Mouse (Mus musculus): ENCODE results near the gene Prpsap2.

GRCm38 (mm10) chr11:61698852-61699251, 63.0 kb downstream of the Prpsap2 start:
- TF ChIP-seq POLR2A (IDR thresholded peaks at IDR 0.05; ENCODE audit: control insufficient read depth in 1 of 2, insufficient read depth in 1 of 2, low read depth in 1 of 2, low read length in 2 of 2, poor library complexity in 1 of 2) (no peak), CTCF (IDR thresholded peaks at IDR 0.05 in 2 of 3, conservative IDR thresholded peaks at IDR 0.05 in 1 of 3; ENCODE audit: control insufficient read depth in 1 of 3, insufficient read depth in 1 of 3, low read depth in 2 of 3, low read length in 3 of 3, poor library complexity in 1 of 3, severe bottlenecking in 1 of 3) (0 out of 6 replicates have a peak, but pooled peaks of 1 of the 3 experiments have one; percentile 1), GABPA (IDR thresholded peaks at IDR 0.05; ENCODE audit: low read depth, low read length) (no peak), TAL1 (IDR thresholded peaks at IDR 0.05; ENCODE audit: low read length) (no peak), E2F4 (IDR thresholded peaks at IDR 0.05; ENCODE audit: borderline replicate concordance, low read depth, low read length) (no peak), MAX (IDR thresholded peaks at IDR 0.05; ENCODE audit: low read length) (no peak), MEF2A (IDR thresholded peaks at IDR 0.05; ENCODE audit: extremely low read depth, insufficient replicate concordance, low read depth, low read length, poor library complexity, severe bottlenecking) (no peak), USF2 (IDR thresholded peaks at IDR 0.05; ENCODE audit: borderline replicate concordance in 1 of 2, insufficient read depth in 1 of 2, low read depth in 1 of 2, low read length in 2 of 2) (no peak), RCOR1 (IDR thresholded peaks at IDR 0.05; ENCODE audit: low read depth, low read length) (no peak), EP300 (IDR thresholded peaks at IDR 0.05; ENCODE audit: low read depth in 1 of 2, low read length in 2 of 2) (no peak)

All from MEL (cell line).